Mouse (Mus musculus) CH12F3 (cell line): Measurements from ENCODE around the gene Mrtfa.
"Not testable (repeated sequence)": the region's sequence is repeated elsewhere in the genome, so short reads cannot be mapped to it uniquely, and the experiment has no call there.

ENCODE experiments used
- in situ Hi-C: fragments of 300-500 bp; cut with MboI; formaldehyde crosslinking; loops from 2 replicates; pipeline ENCODE4 v1.14.3; 2020; ENCODE audit warnings: low sequenced_read_pairs

The Mrtfa gene

DNA sequence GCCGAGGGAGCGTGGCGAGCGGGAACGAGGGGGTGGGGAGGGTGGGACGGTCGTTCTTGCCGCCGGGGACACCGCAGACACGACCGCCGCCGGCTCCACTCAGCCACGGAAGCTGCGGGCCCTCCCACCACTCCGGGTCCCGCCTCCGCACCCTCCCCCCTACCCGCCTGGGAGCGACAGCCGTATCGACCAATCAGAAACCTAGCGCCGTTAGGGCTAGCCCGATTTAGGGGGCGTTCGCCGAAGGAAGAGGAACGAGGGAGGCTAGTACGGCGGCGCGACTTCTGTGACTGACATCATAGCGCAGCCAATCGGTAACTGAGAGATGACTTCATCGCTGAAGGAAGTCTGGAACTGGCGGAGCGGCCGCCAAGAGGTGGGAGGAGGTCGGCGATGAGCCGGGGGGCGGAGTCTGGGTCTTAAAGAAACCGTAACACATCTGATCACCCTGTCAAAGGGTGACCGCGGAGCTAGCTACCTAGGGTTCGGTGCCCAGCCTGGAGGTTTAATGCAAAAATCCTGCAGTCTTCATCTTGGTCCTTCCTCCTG lies at the start of gene Mrtfa:
Gene Mrtfa (minus strand): TSS at position 128 of the 549 bp plus-strand sequence.
- in situ Hi-C loops = no loop called here

GRCm38 (mm10) chr15:81239794-81240343 lies 49.3 kb upstream of the Mrtfa start:
- in situ Hi-C loops = no loop called here

- in situ Hi-C loops = no loop called here
These were observed 48.7 kb upstream of the Mrtfa start for GRCm38 (mm10) chr15:81239261-81239660.

GRCm38 (mm10) chr15:81237471-81237870 lies 46.9 kb upstream of the Mrtfa start:
- in situ Hi-C loops = no loop called here

GRCm38 (mm10) chr15:81236062-81236461 lies 45.5 kb upstream of the Mrtfa start:
- in situ Hi-C loops = no loop called here

DNA sequence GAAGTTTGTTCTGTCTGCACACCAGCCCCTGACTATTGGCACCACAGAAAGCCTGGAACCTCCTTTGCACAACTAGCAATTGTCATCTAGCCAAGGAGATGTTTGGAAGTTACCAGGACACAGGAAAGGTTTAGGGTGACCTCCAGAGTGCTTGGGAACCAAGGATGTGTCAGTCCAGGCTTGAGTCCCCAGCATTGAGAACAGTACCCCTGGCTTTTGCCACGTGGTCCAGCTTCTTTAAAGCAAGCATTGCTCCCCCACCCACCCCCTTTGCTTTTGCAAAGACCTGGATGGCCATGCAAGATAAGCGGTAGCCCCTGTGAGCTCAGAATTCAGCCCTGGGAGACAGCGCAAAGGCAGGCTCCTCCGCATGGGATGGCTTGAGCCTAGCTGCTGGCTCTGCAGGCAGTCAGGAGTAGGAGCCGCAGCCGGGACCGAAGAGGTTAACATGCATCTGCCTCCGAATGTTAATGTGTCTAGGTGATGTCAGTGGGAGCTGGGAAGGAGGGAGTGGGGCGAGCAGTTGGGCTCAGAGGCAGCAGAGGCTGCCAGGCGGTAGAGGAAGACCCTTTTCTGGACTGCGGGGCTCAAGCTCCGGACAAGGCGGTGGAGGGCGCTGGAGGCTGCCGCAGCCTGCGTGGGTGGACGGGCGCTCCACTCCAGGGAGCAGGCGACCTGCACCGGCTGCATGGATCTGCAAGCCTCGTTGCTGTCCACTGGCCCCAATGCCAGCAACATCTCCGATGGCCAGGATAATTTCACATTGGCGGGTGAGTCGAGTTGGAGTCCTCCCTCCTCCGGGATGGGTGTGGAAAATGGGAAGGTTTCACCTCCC lies 44.7 kb upstream of the Mrtfa start, which contains the start of gene Mchr1:
Gene Mchr1 (plus strand): TSS at position 414 of the 835 bp plus-strand sequence.
- in situ Hi-C loops = no loop called here

DNA sequence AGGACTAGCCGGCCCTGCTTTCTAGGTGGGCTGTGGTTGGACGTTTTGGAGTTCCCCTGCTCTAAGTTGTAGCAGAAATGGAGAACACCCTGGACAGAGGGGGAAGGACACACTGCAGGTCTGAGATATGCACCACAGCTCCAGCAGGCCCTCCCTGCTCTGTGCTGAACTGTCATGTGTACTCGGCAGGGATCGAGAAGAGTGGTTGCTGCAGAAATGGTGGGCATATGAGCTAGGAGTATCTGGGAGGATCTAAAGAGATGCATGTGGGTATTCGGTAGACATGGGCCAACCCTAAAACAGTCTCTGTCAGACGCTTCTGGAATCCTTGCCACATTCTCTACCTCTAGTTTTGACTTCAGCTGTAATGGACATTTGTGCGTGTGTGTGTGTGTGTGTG lies 40.8 kb upstream of the Mrtfa start:
- in situ Hi-C loops = no loop called here

DNA sequence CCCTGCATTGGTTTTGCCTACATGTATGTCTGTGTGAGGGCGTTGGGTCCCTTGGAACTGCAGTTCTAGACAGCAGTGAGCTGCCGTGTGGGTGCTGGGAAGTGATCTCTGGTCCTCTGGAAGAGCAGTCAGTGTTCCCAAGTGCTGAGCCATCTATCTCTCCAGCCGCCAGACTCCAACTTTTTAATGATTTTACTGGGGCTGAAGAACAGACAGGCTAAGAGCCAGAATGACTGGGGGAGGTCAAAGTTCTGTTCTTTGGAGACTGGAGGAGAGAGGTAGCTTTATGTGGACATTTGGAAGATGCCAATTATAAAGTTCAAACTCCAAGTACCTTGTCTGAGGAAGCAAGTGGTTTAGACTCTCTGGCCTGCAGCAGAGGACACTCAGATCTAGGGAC lies 39.2 kb upstream of the Mrtfa start:
- in situ Hi-C loops = no loop called here

DNA sequence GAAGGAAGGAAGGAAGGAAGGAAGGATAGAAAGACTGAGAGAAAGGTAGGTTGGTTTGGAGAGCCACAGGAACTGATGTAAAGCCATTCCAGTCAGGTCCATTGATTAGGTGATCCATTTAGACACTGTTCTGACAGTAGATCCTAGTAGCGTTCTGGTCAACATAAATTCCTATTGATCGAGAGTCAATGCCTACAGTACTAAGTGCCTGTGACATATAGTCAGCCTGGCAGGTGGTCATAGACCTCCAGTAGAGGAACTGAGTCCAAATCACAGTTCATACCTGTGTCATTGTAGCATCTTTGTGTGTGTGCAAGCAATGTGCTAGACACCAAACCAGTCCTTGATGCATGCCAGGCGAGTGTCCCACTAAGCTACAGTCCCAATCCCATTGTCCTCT lies 37.7 kb upstream of the Mrtfa start:
- in situ Hi-C loops = no loop called here

- in situ Hi-C loops = no loop called here
These were observed 36.7 kb upstream of the Mrtfa start for GRCm38 (mm10) chr15:81227275-81227674.

GRCm38 (mm10) chr15:81226796-81227195 lies 36.2 kb upstream of the Mrtfa start:
- in situ Hi-C loops = no loop called here

GRCm38 (mm10) chr15:81225732-81226131 lies 35.2 kb upstream of the Mrtfa start:
- in situ Hi-C loops = no loop called here

DNA sequence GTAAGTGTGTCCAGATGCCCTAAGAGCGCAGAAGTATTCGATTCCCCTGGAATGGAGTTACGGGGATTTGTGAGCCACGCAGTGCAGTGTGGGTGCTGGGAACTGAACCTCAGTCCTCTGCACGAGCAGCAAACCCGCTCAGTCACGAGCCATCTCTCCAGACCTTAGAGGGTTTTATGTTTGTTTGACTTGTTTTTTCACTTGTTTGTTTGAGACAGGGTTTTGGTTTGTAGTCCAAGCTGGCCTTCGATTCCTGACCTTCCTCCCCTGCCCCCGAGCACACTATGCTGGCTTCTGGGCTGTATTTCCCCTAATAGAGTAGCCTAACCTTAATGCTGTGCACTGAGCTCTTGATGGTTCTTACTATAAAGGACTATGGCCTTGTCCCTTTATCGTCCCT lies 34.5 kb upstream of the Mrtfa start:
- in situ Hi-C loops = no loop called here

- in situ Hi-C loops = no loop called here
These were observed 30.9 kb upstream of the Mrtfa start for GRCm38 (mm10) chr15:81221446-81221845.

DNA sequence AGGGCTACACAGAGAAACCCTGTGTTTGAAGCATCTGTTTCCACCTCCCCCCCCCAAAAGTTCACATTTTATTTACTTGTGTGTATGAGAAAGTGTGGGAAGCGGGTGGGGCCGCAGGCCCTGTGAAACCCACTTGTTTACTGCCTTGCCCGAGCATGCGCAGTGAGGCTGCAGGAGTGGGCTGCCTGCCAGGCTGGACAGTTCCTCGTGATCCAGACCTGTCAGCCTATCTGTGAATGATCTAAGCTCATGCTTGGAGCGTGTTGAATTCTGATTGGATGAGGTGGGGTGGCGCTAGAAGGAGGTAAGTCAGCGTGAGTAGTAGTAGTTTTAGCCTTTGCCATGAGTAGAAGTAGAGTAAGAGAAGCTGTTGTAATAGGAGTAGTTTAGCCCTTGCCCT lies 29.5 kb upstream of the Mrtfa start:
- in situ Hi-C loops = not testable (repeated sequence)

GRCm38 (mm10) chr15:81219054-81219453 lies 28.5 kb upstream of the Mrtfa start:
- in situ Hi-C loops = no loop called here

DNA sequence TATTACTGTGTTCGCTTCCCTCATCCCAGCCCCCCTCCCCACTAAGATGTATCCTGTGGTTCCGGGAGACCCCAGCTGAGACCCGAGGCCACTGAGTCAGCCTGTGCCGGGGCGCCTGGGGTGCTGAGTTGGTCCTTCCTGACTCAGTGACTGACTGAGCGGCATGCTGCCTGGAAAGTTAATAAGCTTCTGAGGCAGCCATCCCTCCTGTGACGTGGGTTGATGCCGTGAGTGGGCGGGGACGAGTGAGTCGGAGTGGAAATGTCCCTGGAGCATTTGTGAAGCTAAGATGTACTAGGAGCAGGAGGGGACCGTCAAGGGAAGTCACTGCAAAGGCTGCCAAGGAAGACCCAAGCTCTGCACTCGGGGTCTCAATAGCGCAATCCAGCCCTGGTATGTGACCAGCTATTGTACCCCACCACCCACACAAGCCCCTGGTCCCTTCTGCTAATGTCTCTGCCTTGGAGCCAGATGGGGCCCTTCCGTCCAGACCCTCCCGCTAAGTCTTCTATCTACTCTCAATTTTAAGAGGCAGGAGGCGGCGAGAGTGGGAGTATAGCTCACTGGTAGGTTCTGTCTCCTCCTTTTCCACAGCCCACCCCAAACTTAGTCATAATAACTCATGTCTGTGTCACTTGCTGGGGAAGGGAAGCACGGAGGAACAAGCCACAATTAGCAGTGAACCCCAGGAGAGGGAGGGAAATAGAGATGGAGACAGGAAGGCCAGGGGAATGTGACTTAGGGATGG lies 26.5 kb upstream of the Mrtfa start:
- in situ Hi-C loops = no loop called here

DNA sequence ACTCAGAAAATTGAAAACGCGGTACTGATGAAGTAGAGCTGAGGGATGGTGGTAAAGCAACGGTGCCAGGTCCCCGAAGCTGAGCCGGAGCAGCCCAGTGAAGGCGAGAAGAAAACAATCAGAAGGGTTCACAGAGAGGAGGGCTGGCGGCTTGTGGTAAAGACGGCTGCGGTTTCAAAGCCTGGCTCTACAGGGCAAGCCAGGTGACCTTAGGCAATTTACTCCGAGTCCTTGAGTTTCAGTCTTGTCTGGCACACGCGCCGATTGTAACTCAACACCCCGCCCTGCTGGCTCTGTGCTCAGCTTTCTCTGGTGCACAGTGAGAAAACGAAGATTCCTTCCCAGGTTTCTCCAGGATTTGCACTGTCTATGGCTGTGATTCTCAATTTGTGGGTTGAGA lies 22.4 kb upstream of the Mrtfa start:
- in situ Hi-C loops = no loop called here

DNA sequence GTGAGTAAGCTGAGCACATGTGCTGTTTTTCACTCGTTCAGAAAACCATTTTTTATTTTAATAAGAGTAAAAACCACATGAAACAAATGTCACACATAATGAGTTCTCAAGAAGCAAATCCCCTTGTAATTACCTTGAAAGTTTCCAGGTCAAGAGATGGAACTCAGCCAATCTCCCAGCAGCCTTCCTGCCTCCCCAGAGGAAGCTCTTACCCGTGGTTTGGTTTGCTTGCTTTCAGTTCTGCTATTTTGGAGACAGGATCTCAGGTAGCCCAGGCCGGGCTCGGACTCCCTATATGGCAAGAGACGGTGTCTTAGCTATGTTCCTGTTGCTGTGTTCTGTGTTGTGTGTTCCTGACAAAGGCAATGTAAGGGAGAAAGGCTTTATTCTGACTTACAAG lies 19.9 kb upstream of the Mrtfa start:
- in situ Hi-C loops = no loop called here

GRCm38 (mm10) chr15:81202462-81202861 lies 11.9 kb upstream of the Mrtfa start:
- in situ Hi-C loops = no loop called here

DNA sequence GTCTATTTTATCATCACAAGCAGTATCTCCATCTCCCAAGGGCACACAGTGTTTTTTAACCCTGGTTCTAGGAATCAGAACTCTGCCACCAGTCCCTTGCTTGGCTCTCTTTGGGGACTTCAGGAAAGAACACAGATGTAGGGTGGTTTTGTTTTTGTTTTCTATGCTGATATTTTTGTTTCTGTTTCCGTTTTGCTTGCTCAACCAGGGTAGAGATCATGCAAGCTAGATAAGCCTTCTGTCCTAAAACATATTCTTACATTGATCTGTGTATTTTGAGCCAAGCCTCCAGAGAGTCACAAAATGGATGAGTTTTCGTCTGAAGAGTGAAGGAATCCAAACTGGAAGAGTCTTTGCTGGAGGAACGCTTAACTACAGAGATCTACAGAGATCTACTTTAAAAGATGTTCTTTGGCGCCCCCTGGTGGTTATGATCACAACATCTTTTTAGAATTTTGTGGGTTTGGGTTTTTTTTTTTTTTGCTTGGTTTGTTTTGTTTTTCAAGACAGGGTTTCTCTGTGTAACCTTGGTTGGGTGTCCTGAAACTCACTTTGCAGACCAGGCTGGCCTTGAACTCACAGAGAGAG lies 8.9 kb upstream of the Mrtfa start:
- in situ Hi-C loops = loop anchor here (5.0 kb wide), 1 partner anchor 122 kb away; no protein-coding TSS in a partner anchor
